Mouse (Mus musculus) hindbrain, embryonic 11.5 days (tissue): ENCODE measurements around the gene Krt23. TPM values are rescaled to one million over a fixed set of nuclear protein-coding genes. Genes with fewer than 3 reads are reported as not detected.

ENCODE experiments used
- ATAC-seq: fragments of 200-750 bp; cut with Nextera tagmentation; 2 replicates; pipeline ENCODE4 v1.8.0; 2017; ENCODE audit warnings: mild to moderate bottlenecking, moderate TSS enrichment, moderate library complexity; ENCODE audit not compliant: low FRiP score
- DNase-seq: peaks from one replicate; pipeline ENCODE4 v3.0.0-alpha.2; 2015; ENCODE audit warnings: low spot score
- H3K27ac ChIP-seq: fragments of 300-500 bp; sonication (generic); 2 replicates; pipeline ENCODE4 v1.5.1; 2014; ENCODE audit warnings: mild to moderate bottlenecking, low read depth, low read length
- H3K27me3 ChIP-seq: fragments of 300-500 bp; sonication (generic); 2 replicates; pipeline ENCODE4 v1.6.1; 2014; ENCODE audit warnings: mild to moderate bottlenecking, low read length, moderate library complexity, mixed read lengths; ENCODE audit not compliant: control insufficient read depth, insufficient read depth
- H3K36me3 ChIP-seq: fragments of 300-500 bp; sonication (generic); 2 replicates; pipeline ENCODE4 v1.6.1; 2014; ENCODE audit warnings: mild to moderate bottlenecking, low read length, moderate library complexity, mixed read lengths; ENCODE audit not compliant: control insufficient read depth, insufficient read depth
- H3K4me1 ChIP-seq: fragments of 300-500 bp; sonication (generic); replicated peaks from 2 replicates; pipeline ENCODE4 v1.6.1; 2014; ENCODE audit warnings: low read length, mixed read lengths; ENCODE audit not compliant: control insufficient read depth, insufficient read depth
- H3K4me2 ChIP-seq: fragments of 300-500 bp; sonication (generic); replicated peaks from 2 replicates; pipeline ENCODE4 v1.6.1; 2014; ENCODE audit warnings: mild to moderate bottlenecking, low read depth, low read length
- H3K4me3 ChIP-seq: fragments of 300-500 bp; sonication (generic); 2 replicates; pipeline ENCODE4 v1.5.1; 2014; ENCODE audit warnings: low read depth, low read length
- H3K9ac ChIP-seq: fragments of 300-500 bp; sonication (generic); 2 replicates; pipeline ENCODE4 v1.6.1; 2014; ENCODE audit warnings: low read depth, low read length
- H3K9me3 ChIP-seq: fragments of 300-500 bp; sonication (generic); 2 replicates; pipeline ENCODE4 v1.6.1; 2016; ENCODE audit warnings: low read length; ENCODE audit not compliant: control insufficient read depth
- WGBS: fragments of 180-500 bp; shearing (Covaris S2); extraction: QIAGEN DNeasy Blood & Tissue Kit; methylation state at CpG from one replicate; pipeline ENCODE4 v1.1.7; 2014; 5-methylcytosine and 5-hydroxymethylcytosine counted together
- polyA plus RNA-seq: library from polyadenylated mRNA; unstranded; fragments of >200 nt; fragmentation: Nextera tagmentation; extraction: Ambion mirVana; gene quantifications from 2 replicates; pipeline ENCODE4 v1.2.1, GENCODE M21; 2014

Gene Krt23
- polyA plus RNA-seq, 1 experiment from 2014 or later = not detected

DNA sequence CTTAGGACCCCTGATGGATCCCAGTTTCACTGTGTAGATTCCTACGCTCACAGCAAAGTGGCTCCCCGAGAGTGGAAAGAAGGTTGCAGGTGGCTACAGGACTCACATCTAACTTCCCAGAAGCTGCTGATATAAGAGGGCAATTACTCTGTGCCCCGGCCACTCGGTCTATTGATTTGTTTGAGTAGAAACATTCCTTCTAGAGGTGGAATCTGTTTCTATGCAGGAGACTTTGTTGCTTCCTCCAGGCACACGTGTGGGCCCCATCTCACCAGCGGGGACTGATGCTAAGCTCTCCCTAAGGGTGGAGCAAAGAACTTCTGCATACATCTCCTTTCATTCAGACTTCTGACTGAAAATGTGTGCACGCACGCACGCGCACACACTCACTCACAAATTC, 53.5 kb downstream of the Krt23 start:
- 77% methylated on average over 10 of the region's 10 CpGs for WGBS
- no peak for DNase-seq

DNA sequence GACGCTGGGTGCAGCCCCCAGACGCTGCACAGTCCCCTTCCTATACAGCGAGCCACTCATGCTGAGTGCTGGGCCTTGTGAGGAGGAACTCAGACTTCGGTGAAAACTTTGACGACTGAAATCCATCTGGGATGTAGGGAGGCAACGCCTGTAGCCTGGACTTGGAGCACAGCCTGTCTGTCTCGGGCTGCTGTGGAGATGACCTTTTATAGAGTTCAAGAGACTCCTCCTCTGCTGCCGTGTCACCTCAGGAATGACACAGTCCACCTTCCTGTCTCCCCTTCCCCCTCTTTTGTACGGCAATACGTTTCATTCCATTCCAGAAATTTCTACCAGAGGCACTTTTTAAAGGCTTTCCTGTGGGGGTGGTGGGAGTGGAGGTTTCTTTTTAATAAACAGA, 55.0 kb downstream of the Krt23 start, which contains the start of gene Krt20:
Krt20 (minus strand) TSS at position 179 of the 400 bp plus-strand sequence.
- no peaks in the 10 kb centered on the region for H3K27me3 ChIP-seq
- no peak within 1 kb of the TSS for H3K9ac ChIP-seq
- H3K36me3 ChIP-seq = no peaks in the 10 kb centered on the region
- DNase-seq = no peak
- no peak within 1 kb of the TSS for H3K4me3 ChIP-seq
- no peaks in the 10 kb centered on the region for H3K9me3 ChIP-seq
- no peak within 1 kb of the TSS for H3K4me2 ChIP-seq
- H3K27ac ChIP-seq = no peak within 1 kb of the TSS
- ATAC-seq = no peak
- WGBS = 56% methylated on average over 10 of the region's 10 CpGs
- no peaks in the 10 kb centered on the region for H3K4me1 ChIP-seq

More for the DNA sequence above, 53.5 kb downstream of the Krt23 start:
- Histone ChIP-seq H3K4me3 (no peak overlapping the region), H3K36me3 (no peaks in the 10 kb centered on the region), H3K4me1 (no peaks in the 10 kb centered on the region), H3K9me3 (no peaks in the 10 kb centered on the region), H3K27ac (no peak overlapping the region), H3K4me2 (no peak overlapping the region), H3K9ac (no peak overlapping the region), H3K27me3 (no peaks in the 10 kb centered on the region)
- ATAC-seq = no peak

DNA sequence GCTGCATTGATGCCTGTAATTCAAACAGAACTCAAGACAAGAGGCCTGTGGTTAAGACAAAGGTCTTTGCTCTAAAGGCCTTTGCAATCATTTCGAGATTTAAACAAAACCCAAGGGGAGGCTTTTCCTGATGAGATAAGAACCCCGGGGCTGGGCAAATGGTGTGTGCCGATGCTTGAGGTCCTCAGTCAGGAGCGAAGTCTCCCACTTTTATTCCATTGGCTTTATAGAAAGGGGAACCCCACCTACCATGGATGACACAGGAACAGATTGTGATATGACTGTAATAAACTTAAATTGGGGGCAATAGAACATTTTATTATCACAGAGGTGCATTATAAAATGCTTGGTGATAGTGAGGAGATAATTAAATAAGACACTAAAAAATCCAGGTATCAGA, 56.3 kb downstream of the Krt23 start:
- H3K4me1 ChIP-seq = no peaks in the 10 kb centered on the region
- ATAC-seq (no peak), DNase-seq (no peak)
- H3K27ac ChIP-seq = no peak overlapping the region
- H3K36me3 ChIP-seq = no peaks in the 10 kb centered on the region
- no peaks in the 10 kb centered on the region for H3K9me3 ChIP-seq
- no peak overlapping the region for H3K4me2 ChIP-seq
- no peak overlapping the region for H3K9ac ChIP-seq
- 81% methylated on average over 4 of the region's 4 CpGs for WGBS
- no peak overlapping the region for H3K4me3 ChIP-seq
- H3K27me3 ChIP-seq = no peaks in the 10 kb centered on the region

DNA sequence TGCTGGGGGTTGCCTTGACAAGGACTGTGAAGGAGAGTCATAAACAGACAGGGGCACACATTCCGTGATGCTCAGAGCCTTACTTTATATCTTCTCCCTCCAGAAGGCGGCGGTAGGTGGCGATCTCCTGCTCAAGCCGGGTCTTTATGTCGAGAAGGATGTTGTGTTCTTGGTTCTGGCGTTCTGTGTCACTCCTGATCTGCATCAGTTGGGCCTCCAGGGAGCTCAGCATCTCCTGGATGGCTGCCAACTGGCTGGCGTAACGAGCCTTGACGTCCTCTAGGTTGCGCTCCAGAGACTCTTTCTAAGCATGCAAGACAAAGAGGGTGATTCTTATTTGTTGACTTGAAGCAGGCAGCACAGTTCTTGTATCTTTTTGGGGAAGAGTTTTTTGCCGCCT, 62.3 kb downstream of the Krt23 start:
- H3K36me3 ChIP-seq = no peaks in the 10 kb centered on the region
- no peak overlapping the region for H3K4me2 ChIP-seq
- no peaks in the 10 kb centered on the region for H3K27me3 ChIP-seq
- H3K4me1 ChIP-seq = no peaks in the 10 kb centered on the region
- no peak for ATAC-seq
- no peaks in the 10 kb centered on the region for H3K9me3 ChIP-seq
- H3K9ac ChIP-seq = no peak overlapping the region
- H3K4me3 ChIP-seq = no peak overlapping the region
- peak; percentile 37 for DNase-seq
- WGBS = 51% methylated on average over 12 of the region's 12 CpGs
- H3K27ac ChIP-seq = no peak overlapping the region

Other genes starting within 250 kb of the Krt23 start
- 0.67 and 0.80 TPM in 2 replicates for gene Krt222, start 249.1 kb downstream of the Krt23 start, polyA plus RNA-seq
- gene Krt24, start 207.9 kb downstream of the Krt23 start, polyA plus RNA-seq = 0.10 TPM in 1 of 2 replicates, not detected in the other
- gene Krt25, start 170.2 kb downstream of the Krt23 start, polyA plus RNA-seq = not detected in 2 replicates
- gene Krt26, start 155.2 kb downstream of the Krt23 start, polyA plus RNA-seq = 0.12 and 0.24 TPM in 2 replicates
- gene Krt27, start 142.0 kb downstream of the Krt23 start, polyA plus RNA-seq = not detected in 2 replicates
- 0.39 and 0.60 TPM in 2 replicates for gene Krt28, start 118.2 kb downstream of the Krt23 start, polyA plus RNA-seq
- 27.8 and 35.1 TPM in 2 replicates for gene Krt10, start 103.8 kb downstream of the Krt23 start, polyA plus RNA-seq
- gene Krt12, start 70.9 kb downstream of the Krt23 start, polyA plus RNA-seq = not detected in 2 replicates
- gene Krt20, start 55.0 kb downstream of the Krt23 start, polyA plus RNA-seq = 0.42 and 0.48 TPM in 2 replicates
- gene Krt39, start 28.2 kb upstream of the Krt23 start, polyA plus RNA-seq = not detected in 2 replicates
- gene Krt40, start 50.0 kb upstream of the Krt23 start, polyA plus RNA-seq = not detected in 2 replicates
- not detected in 2 replicates for gene Krtap3-3, start 57.7 kb upstream of the Krt23 start, polyA plus RNA-seq
- gene Krtap3-2, start 63.7 kb upstream of the Krt23 start, polyA plus RNA-seq = not detected in 2 replicates
- not detected in 2 replicates for gene Gm11939, start 66.3 kb upstream of the Krt23 start, polyA plus RNA-seq
- not detected in 2 replicates for gene Krtap3-1, start 73.5 kb upstream of the Krt23 start, polyA plus RNA-seq
- gene Krtap1-5, start 87.9 kb upstream of the Krt23 start, polyA plus RNA-seq = not detected in 2 replicates
- not detected in 2 replicates for gene Krtap1-4, start 90.5 kb upstream of the Krt23 start, polyA plus RNA-seq
- gene Krtap1-3, start 98.2 kb upstream of the Krt23 start, polyA plus RNA-seq = not detected in 2 replicates
- not detected in 2 replicates for gene Krtap9-3, start 105.0 kb upstream of the Krt23 start, polyA plus RNA-seq
- gene Gm11938, start 110.2 kb upstream of the Krt23 start, polyA plus RNA-seq = not detected in 2 replicates
- gene Gm11937, start 117.1 kb upstream of the Krt23 start, polyA plus RNA-seq = not detected in 2 replicates
- not detected in 2 replicates for gene Krtap2-4, start 121.7 kb upstream of the Krt23 start, polyA plus RNA-seq
- not detected in 2 replicates for gene Gm11562, start 127.3 kb upstream of the Krt23 start, polyA plus RNA-seq
- not detected in 2 replicates for gene Krtap4-1, start 135.1 kb upstream of the Krt23 start, polyA plus RNA-seq
- gene Krtap4-2, start 141.9 kb upstream of the Krt23 start, polyA plus RNA-seq = not detected in 2 replicates
- not detected in 2 replicates for gene Krtap4-7, start 151.0 kb upstream of the Krt23 start, polyA plus RNA-seq
- gene Gm11555, start 157.1 kb upstream of the Krt23 start, polyA plus RNA-seq = not detected in 2 replicates
- gene Gm11563, start 165.8 kb upstream of the Krt23 start, polyA plus RNA-seq = not detected in 2 replicates
- gene Krtap4-6, start 172.8 kb upstream of the Krt23 start, polyA plus RNA-seq = not detected in 2 replicates
- gene Gm14190, start 197.6 kb upstream of the Krt23 start, polyA plus RNA-seq = not detected in 2 replicates
- gene Gm14180, start 241.2 kb upstream of the Krt23 start, polyA plus RNA-seq = not detected in 2 replicates